Mouse (Mus musculus): ENCODE data around the gene Zfand2a.

Zfand2a gene

DNA sequence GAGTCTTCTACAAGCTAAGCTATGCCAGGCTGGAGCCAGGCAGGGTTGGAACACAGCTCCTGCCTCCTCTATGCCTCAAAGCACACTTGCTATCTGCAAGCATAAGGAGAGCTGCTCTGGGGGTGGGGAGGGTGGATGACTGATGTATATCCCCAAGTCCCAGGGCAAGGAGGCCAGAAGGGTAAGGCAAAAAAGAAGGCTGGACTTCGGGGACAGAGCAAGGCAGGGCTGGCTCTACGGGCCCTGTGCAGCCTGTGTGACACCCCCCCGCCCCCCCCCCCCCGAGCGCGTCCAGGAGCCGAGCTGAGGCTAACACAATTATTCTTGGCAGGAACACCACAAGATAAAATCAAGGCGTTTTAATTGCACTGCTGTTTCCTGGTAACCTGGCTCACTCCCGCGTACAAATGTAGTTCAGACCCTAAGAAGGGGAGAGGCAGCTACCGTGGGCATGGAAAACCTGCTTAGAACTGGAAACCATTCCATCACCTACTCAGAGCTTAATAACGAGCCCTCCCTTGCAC lies 54.5 kb downstream of the Zfand2a start:
- no peak for DNase-seq (ENCODE audit: low read depth)

DNA sequence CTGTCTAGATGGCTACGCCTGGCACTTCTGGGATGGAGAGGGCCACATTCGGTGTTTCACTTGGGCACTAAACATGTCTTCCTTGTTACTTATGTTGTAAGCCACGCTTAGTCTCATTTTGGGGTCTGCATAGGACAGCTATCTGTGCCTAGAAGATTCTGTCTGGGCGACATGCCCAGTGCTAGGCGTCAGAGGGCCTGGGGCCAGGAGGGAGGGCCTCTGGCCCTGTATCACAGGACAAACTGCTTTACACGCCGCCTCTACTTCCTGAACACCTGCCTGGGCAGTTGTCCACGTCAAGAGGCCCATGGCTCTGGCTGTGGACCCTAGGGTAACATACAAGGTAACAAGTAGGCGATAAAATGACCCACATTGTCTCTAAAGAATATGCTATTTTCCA lies 56.4 kb downstream of the Zfand2a start:
- DNase-seq (ENCODE audit: low read depth) = no peak

DNA sequence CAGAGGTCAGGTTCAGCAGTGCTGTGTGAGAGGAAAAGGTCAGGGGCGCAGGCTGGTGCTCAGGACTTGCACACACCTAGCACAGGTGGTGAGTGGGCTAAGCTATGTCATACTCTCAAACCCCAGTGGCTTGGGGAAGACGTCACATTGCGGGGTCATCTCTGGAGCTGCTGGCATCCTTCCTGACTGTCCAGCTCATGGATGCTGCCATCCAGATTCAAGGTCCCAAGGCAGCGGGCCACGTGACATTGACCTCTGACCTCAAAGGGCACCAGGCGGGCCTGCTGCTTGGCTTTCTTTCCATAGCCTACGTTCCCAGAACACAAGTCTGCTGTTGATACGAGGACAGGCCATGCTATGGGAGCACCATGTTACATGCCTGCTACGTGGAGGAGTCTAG lies 57.3 kb downstream of the Zfand2a start:
- no peak for DNase-seq (ENCODE audit: low read depth)

DNA sequence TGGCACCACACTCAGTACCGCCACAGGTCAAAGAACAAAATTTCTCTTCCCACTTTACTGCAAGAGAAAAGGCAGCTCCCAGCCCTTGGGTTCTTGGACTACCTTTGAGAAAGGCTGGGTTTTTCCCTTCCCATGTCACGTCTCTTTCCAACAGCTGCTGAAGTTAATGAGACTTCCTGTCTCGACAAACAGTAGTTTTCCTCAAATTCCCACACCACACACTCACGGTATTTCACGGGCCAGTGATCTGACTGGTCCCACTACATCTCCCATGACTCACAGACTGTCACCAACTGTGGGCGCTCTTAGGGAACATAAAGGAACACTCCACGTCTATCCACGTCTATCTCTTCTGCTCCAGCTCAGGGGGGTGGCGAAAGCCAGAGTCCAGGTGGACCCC lies 59.2 kb downstream of the Zfand2a start:
- no peak for DNase-seq (ENCODE audit: low read depth)

DNA sequence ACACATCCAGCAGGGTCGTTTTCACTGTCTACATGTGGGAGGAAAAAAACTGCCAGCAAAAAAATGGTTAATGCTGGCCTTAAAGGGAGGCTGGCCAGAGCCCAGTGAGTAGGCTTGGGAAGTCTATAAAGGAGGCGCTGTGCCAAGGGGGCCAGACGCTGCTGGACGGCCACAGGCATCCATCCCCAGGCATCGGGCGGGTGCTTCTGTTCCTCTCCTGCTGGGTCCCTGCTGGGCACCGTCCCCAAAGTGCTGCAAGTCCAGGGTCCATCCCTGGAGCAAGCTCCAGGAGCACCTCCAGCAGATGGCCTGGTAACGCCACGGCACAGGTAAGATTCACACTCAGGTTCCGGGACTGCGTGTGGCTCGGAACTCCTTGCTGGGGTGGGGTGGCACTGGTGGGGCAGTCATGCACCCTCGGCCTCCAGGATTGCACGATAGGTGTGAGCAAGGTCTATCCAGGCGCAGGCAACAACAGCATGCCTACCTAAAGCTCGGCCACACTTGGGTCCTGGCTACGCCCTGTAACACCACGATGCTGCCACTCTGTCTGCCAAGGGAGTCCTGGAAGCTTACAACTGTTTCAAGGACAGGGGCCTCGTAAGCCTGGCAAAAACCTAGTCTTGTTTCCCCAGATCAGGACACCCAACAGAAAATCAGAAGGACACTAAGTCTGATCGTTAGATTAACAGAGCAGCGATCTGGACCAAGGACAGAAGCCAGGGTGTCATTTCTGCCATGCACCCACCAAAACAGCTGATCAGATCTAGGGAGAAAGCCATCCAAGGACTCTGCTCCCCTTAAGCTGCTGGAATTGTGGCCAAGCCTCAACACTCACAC lies 61.1 kb downstream of the Zfand2a start, which contains the start of gene Gper1:
TSS of gene Gper1 (plus strand) at position 126 of the 840 bp plus-strand sequence.
- DNase-seq (ENCODE audit: low read depth) = no peak

Measured in c-Kit-positive CD71-negative TER-119-negative erythroid progenitor cells, embryonic 14.5 days (primary cell).